Mouse (Mus musculus) intestine, embryonic 14.5 days (tissue): ENCODE results near the gene Mapk3. TPM values are rescaled to one million over a fixed set of nuclear protein-coding genes. Genes with fewer than 3 reads are reported as not detected.

Source experiments
- polyA plus RNA-seq: library from polyadenylated mRNA; unstranded; fragments of >200 nt; fragmentation: Nextera tagmentation; extraction: Ambion mirVana; gene quantifications from 2 replicates; pipeline ENCODE4 v1.2.1, GENCODE M21; 2014

Mapk3 gene
- polyA plus RNA-seq, 1 experiment from 2014 or later, result 104 TPM

Other genes starting within 250 kb of the Mapk3 start
- 184 and 188 TPM in 2 replicates for gene Eif3c, start 193.2 kb upstream of the Mapk3 start, polyA plus RNA-seq
- gene Apobr, start 174.7 kb upstream of the Mapk3 start, polyA plus RNA-seq, result 0.60 and 1.1 TPM in 2 replicates
- 24.3 and 30.3 TPM in 2 replicates for gene Cln3, start 173.8 kb upstream of the Mapk3 start, polyA plus RNA-seq
- gene Il27, start 164.7 kb upstream of the Mapk3 start, polyA plus RNA-seq, result not detected in 2 replicates
- 6.6 and 27.3 TPM in 2 replicates for gene Nupr1, start 128.7 kb upstream of the Mapk3 start, polyA plus RNA-seq
- 53.4 and 64.5 TPM in 2 replicates for gene Sgf29, start 110.3 kb upstream of the Mapk3 start, polyA plus RNA-seq
- 3.5 and 3.8 TPM in 2 replicates for gene Sult1a1, start 83.2 kb upstream of the Mapk3 start, polyA plus RNA-seq
- 140 and 159 TPM in 2 replicates for gene Bola2, start 64.2 kb upstream of the Mapk3 start, polyA plus RNA-seq
- 7.1 and 8.4 TPM in 2 replicates for gene Slx1b, start 63.8 kb upstream of the Mapk3 start, polyA plus RNA-seq
- gene Coro1a, start 51.8 kb upstream of the Mapk3 start, polyA plus RNA-seq, result 35.1 and 35.9 TPM in 2 replicates
- 3.6 and 3.9 TPM in 2 replicates for gene Gdpd3, start 6.7 kb downstream of the Mapk3 start, polyA plus RNA-seq
- 105 and 106 TPM in 2 replicates for gene Ypel3, start 17.4 kb downstream of the Mapk3 start, polyA plus RNA-seq
- gene Tbx6, start 21.9 kb downstream of the Mapk3 start, polyA plus RNA-seq, result 0.36 and 0.47 TPM in 2 replicates
- 277 and 280 TPM in 2 replicates for gene Ppp4c, start 32.9 kb downstream of the Mapk3 start, polyA plus RNA-seq
- gene Fam57b, start 38.1 kb downstream of the Mapk3 start, polyA plus RNA-seq, result 1.5 and 1.8 TPM in 2 replicates
- not detected in 2 replicates for gene 4930451I11Rik, start 72.0 kb downstream of the Mapk3 start, polyA plus RNA-seq
- gene Doc2a, start 87.8 kb downstream of the Mapk3 start, polyA plus RNA-seq, result 0.86 and 1.2 TPM in 2 replicates
- 19.0 and 19.5 TPM in 2 replicates for gene Hirip3, start 102.4 kb downstream of the Mapk3 start, polyA plus RNA-seq
- gene Ino80e, start 102.8 kb downstream of the Mapk3 start, polyA plus RNA-seq, result 82.6 and 84.6 TPM in 2 replicates
- 26.6 and 29.7 TPM in 2 replicates for gene Taok2, start 125.1 kb downstream of the Mapk3 start, polyA plus RNA-seq
- gene Tmem219, start 163.3 kb downstream of the Mapk3 start, polyA plus RNA-seq, result 29.5 and 31.7 TPM in 2 replicates
- gene Kctd13, start 169.3 kb downstream of the Mapk3 start, polyA plus RNA-seq, result 13.1 TPM in 2 replicates
- 0.39 and 0.65 TPM in 2 replicates for gene Asphd1, start 190.0 kb downstream of the Mapk3 start, polyA plus RNA-seq
- 3.2 and 3.8 TPM in 2 replicates for gene Sez6l2, start 191.0 kb downstream of the Mapk3 start, polyA plus RNA-seq
- gene Cdipt, start 216.3 kb downstream of the Mapk3 start, polyA plus RNA-seq, result 105 and 109 TPM in 2 replicates
- 2.2 and 2.5 TPM in 2 replicates for gene Cdiptos, start 216.5 kb downstream of the Mapk3 start, polyA plus RNA-seq